Mouse (Mus musculus) midbrain, embryonic 10.5 days (tissue): ENCODE measurements around the gene Igf1r. TPM values are rescaled to one million over a fixed set of nuclear protein-coding genes. Genes with fewer than 3 reads are reported as not detected.

Source experiments
- DNase-seq: peaks from one replicate; pipeline ENCODE4 v3.0.0-alpha.2; 2017; ENCODE audit warnings: low spot score
- H3K27ac ChIP-seq: fragments of 300-500 bp; sonication (generic); replicated peaks from 2 replicates; pipeline ENCODE4 v1.5.1; 2016; ENCODE audit warnings: mild to moderate bottlenecking
- H3K27me3 ChIP-seq: fragments of 300-500 bp; sonication (generic); 2 replicates; pipeline ENCODE4 v1.6.1; 2016; ENCODE audit warnings: low read depth, mild to moderate bottlenecking; ENCODE audit not compliant: poor library complexity, severe bottlenecking
- H3K36me3 ChIP-seq: fragments of 300-500 bp; sonication (generic); 2 replicates; pipeline ENCODE4 v1.6.1; 2016; ENCODE audit warnings: mild to moderate bottlenecking, moderate library complexity
- H3K4me1 ChIP-seq: fragments of 300-500 bp; sonication (generic); 2 replicates; pipeline ENCODE4 v1.6.1; 2016
- H3K4me3 ChIP-seq: fragments of 300-500 bp; sonication (generic); 2 replicates; pipeline ENCODE4 v1.5.1; 2016; ENCODE audit warnings: mild to moderate bottlenecking, moderate library complexity
- H3K9me3 ChIP-seq: fragments of 300-500 bp; sonication (generic); replicated peaks from 2 replicates; pipeline ENCODE4 v1.6.1; 2016; ENCODE audit warnings: mild to moderate bottlenecking
- WGBS: fragments of 180-500 bp; shearing (Covaris S2); methylation state at CpG from one replicate; pipeline ENCODE4 v1.1.7; 2016; 5-methylcytosine and 5-hydroxymethylcytosine counted together
- polyA plus RNA-seq: library from polyadenylated mRNA; unstranded; fragments of >200 nt; fragmentation: Nextera tagmentation; extraction: Ambion mirVana; gene quantifications from 2 replicates; pipeline ENCODE4 v1.2.1, GENCODE M21; 2016

Gene Igf1r
- polyA plus RNA-seq, 1 experiment from 2014 or later = 17.0 TPM

DNA sequence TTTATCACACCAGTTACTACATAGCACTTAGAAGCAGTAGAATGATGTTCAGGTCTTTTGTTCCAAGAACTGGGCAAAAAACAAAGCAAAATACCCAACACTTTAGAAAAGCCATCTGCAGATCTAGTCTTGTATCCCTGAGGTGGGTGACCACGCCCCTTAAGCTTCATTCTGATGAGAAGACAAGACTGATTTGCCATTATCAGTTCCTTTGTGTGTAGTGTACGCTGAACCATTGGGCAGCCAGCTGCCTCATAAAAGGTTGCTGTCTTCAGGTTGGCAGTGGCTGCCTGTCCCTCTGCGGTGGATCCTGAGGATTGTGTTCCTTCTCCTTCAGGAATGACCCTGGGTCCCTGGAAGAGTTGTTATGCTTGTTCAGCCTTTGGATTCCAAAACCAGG, 11.1 kb downstream of the Igf1r start:
- peaks cover 59% of the 10 kb centered on the region for H3K4me1 ChIP-seq
- no peak overlapping the region for H3K27ac ChIP-seq
- DNase-seq = no peak
- 92% methylated on average over 3 of the region's 3 CpGs for WGBS
- no peaks in the 10 kb centered on the region for H3K27me3 ChIP-seq
- H3K4me3 ChIP-seq = no peak overlapping the region
- H3K9me3 ChIP-seq = no peaks in the 10 kb centered on the region
- H3K36me3 ChIP-seq = peaks cover 4% of the 10 kb centered on the region; the same call in 1 of the 2 replicates

DNA sequence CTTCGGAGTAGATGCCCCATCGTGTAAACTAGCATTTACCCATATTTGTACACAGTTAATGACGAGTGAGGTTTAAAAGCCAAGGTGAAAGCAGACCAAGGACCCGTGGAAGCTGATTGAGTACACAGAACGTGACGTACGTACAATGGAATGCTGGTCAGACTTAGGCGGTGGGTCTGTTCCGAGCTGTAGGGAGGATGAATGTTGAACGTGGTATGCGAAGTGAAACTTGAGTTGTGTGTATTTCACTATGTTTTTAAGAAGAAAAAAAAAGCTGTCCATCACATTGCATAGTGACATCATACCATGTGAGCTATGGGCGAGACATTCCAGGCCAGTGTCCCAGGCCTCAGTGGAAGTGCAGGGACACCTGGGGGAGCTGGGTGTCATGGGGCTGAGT, 15.8 kb downstream of the Igf1r start:
- 93% methylated on average over 12 of the region's 12 CpGs for WGBS
- Histone ChIP-seq H3K27ac (no peak overlapping the region), H3K9me3 (no peaks in the 10 kb centered on the region), H3K4me1 (peaks cover 68% of the 10 kb centered on the region), H3K4me3 (no peak overlapping the region), H3K36me3 (peaks cover 15% of the 10 kb centered on the region; the same call in 1 of the 2 replicates), H3K27me3 (no peaks in the 10 kb centered on the region)
- DNase-seq = no peak

DNA sequence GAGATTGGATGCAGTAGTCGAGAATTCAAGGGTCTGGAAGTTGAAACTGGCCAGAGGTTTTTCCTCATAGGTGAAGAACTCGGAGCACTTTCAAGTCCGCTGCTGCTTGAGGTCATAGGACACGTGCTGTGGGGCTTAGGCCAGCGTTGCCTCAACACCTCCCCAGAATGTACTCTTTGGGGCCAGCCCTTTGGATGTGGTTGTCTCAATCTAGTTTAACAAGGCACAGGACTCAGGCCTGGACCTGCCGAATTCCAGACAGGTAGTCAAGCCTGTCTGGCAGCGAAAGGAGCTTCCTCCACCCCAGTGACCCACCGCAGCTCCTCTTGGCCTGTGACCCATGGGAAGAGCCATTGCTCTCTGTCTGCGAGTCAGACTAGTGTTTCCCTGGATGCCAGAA, 16.4 kb downstream of the Igf1r start:
- H3K27ac ChIP-seq = no peak overlapping the region
- no peaks in the 10 kb centered on the region for H3K27me3 ChIP-seq
- DNase-seq = no peak
- peaks cover 15% of the 10 kb centered on the region; the same call in 1 of the 2 replicates for H3K36me3 ChIP-seq
- H3K4me3 ChIP-seq = no peak overlapping the region
- peaks cover 75% of the 10 kb centered on the region for H3K4me1 ChIP-seq
- H3K9me3 ChIP-seq = no peaks in the 10 kb centered on the region
- WGBS = 84% methylated on average over 9 of the region's 9 CpGs

- Histone ChIP-seq H3K36me3 (peaks cover 11% of the 10 kb centered on the region; the same call in 1 of the 2 replicates), H3K4me3 (no peak overlapping the region), H3K27ac (peak overlapping the region; percentile 52; the same call in 1 of the 2 replicates), H3K4me1 (peaks cover 68% of the 10 kb centered on the region), H3K27me3 (no peaks in the 10 kb centered on the region), H3K9me3 (no peaks in the 10 kb centered on the region)
- 21% methylated on average over 15 of the region's 15 CpGs for WGBS
- DNase-seq = no peak
Observed at GRCm38 (mm10) chr7:67973180-67974014, 20.8 kb downstream of the Igf1r start.

GRCm38 (mm10) chr7:67981956-67982355, 29.3 kb downstream of the Igf1r start:
- H3K4me1 ChIP-seq = peaks cover 53% of the 10 kb centered on the region
- no peaks in the 10 kb centered on the region for H3K27me3 ChIP-seq
- H3K27ac ChIP-seq = no peak overlapping the region
- H3K36me3 ChIP-seq = no peaks in the 10 kb centered on the region
- 67% methylated on average over 3 of the region's 3 CpGs for WGBS
- H3K4me3 ChIP-seq = no peak overlapping the region
- DNase-seq = no peak
- no peaks in the 10 kb centered on the region for H3K9me3 ChIP-seq

GRCm38 (mm10) chr7:67982809-67983208, 30.2 kb downstream of the Igf1r start:
- WGBS = 90% methylated on average over 8 of the region's 8 CpGs
- peaks cover 49% of the 10 kb centered on the region for H3K4me1 ChIP-seq

DNA sequence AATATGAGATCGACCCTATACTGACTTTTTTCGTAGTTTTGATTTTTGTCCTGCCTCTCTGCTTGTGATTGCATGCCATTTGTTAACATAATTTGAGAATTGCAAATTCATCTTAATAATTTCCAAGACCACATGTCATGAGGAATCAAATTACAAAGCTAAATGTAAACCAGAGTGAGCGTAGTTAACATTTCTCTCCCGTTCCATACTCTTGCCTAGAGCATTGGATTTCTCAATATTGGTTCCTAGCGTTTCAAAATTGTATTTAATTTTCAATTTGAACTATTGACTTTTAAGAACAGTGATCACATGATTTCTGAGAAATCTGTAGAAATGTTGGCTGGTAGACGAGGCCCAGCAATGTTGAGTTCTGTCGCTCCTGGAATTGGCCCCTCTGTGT, 30.8 kb downstream of the Igf1r start:
- no peaks in the 10 kb centered on the region for H3K9me3 ChIP-seq
- no peak overlapping the region for H3K27ac ChIP-seq
- 94% methylated on average over 7 of the region's 7 CpGs for WGBS
- no peaks in the 10 kb centered on the region for H3K27me3 ChIP-seq
- H3K36me3 ChIP-seq = peaks cover 8% of the 10 kb centered on the region; the same call in 1 of the 2 replicates
- no peak overlapping the region for H3K4me3 ChIP-seq
- peaks cover 43% of the 10 kb centered on the region for H3K4me1 ChIP-seq
- no peak for DNase-seq

More at GRCm38 (mm10) chr7:67982809-67983208, 30.2 kb downstream of the Igf1r start:
- no peak overlapping the region for H3K27ac ChIP-seq
- no peaks in the 10 kb centered on the region for H3K9me3 ChIP-seq
- H3K36me3 ChIP-seq = 0 out of 2 replicates have a peak, but pooled peaks cover 2% of the 10 kb centered on the region
- no peak overlapping the region for H3K4me3 ChIP-seq
- H3K27me3 ChIP-seq = no peaks in the 10 kb centered on the region
- no peak for DNase-seq

DNA sequence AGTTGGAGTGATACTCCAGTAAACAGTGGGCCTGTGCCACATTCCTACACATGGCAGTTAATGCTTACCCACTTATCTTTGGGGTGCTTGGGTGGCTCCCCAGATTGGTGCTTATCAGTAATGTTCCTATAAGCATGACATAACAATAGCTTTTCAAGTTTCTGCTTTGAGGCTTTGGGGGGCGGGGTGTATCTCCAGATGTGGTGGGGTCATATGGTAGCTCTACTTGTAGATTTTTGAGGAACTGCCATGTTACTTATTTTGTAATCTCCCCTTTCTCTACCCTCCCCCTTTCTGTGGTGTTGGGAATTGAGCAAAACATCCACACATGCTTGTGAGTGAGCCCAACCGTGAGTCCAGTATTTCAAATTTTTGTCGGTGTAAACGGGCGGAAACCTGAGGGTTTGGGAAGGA, 32.4 kb downstream of the Igf1r start:
- peaks cover 14% of the 10 kb centered on the region; the same call in 1 of the 2 replicates for H3K36me3 ChIP-seq

DNA sequence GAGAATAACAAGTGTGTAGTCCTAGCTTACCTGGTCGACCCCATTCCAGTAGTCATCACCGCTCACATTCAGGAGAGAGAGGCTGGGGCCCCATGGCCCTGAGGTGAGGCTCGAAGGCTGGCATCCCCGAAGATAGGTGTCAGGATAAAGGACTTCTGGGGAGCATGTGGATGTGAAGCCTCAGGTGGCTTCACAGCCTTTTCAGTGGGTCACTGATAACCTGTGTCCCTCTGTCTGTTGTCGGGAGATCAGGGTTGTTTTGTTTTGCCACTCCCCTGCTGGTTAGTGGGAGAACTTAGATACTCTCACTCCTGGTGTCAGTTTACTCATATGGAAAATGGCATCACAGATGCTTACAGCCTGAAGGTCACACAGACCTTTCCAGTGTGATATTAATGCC, 32.9 kb downstream of the Igf1r start:
- WGBS = 72% methylated on average over 5 of the region's 5 CpGs
- Histone ChIP-seq H3K27me3 (no peaks in the 10 kb centered on the region), H3K27ac (no peak overlapping the region), H3K4me1 (peaks cover 37% of the 10 kb centered on the region), H3K36me3 (peaks cover 14% of the 10 kb centered on the region; the same call in 1 of the 2 replicates), H3K4me3 (no peak overlapping the region), H3K9me3 (no peaks in the 10 kb centered on the region)
- DNase-seq = no peak

More for the DNA sequence above, 32.4 kb downstream of the Igf1r start:
- Histone ChIP-seq H3K9me3 (no peaks in the 10 kb centered on the region), H3K27ac (no peak overlapping the region), H3K27me3 (no peaks in the 10 kb centered on the region), H3K4me1 (peaks cover 37% of the 10 kb centered on the region), H3K4me3 (no peak overlapping the region)
- WGBS = 82% methylated on average over 5 of the region's 5 CpGs
- DNase-seq = no peak

GRCm38 (mm10) chr7:67986277-67986676, 33.6 kb downstream of the Igf1r start:
- no peak for DNase-seq
- Histone ChIP-seq H3K27me3 (no peaks in the 10 kb centered on the region), H3K27ac (no peak overlapping the region), H3K4me3 (no peak overlapping the region), H3K4me1 (peaks cover 37% of the 10 kb centered on the region), H3K9me3 (no peaks in the 10 kb centered on the region), H3K36me3 (peaks cover 14% of the 10 kb centered on the region; the same call in 1 of the 2 replicates)
- 68% methylated on average over 10 of the region's 10 CpGs for WGBS

GRCm38 (mm10) chr7:67986816-67987215, 34.2 kb downstream of the Igf1r start:
- no peaks in the 10 kb centered on the region for H3K27me3 ChIP-seq
- WGBS = 92% methylated on average over 11 of the region's 11 CpGs
- H3K27ac ChIP-seq = no peak overlapping the region

GRCm38 (mm10) chr7:67989376-67989775, 36.7 kb downstream of the Igf1r start:
- peaks cover 14% of the 10 kb centered on the region; the same call in 1 of the 2 replicates for H3K36me3 ChIP-seq
- H3K9me3 ChIP-seq = no peaks in the 10 kb centered on the region
- H3K4me1 ChIP-seq = peaks cover 35% of the 10 kb centered on the region
- no peak for DNase-seq
- H3K4me3 ChIP-seq = no peak overlapping the region
- no peak overlapping the region for H3K27ac ChIP-seq
- 70% methylated on average over 2 of the region's 2 CpGs for WGBS
- H3K27me3 ChIP-seq = no peaks in the 10 kb centered on the region

More at GRCm38 (mm10) chr7:67986816-67987215, 34.2 kb downstream of the Igf1r start:
- Histone ChIP-seq H3K36me3 (peaks cover 14% of the 10 kb centered on the region; the same call in 1 of the 2 replicates), H3K9me3 (no peaks in the 10 kb centered on the region), H3K4me3 (no peak overlapping the region), H3K4me1 (peaks cover 31% of the 10 kb centered on the region)
- no peak for DNase-seq

- no peak for DNase-seq
- Histone ChIP-seq H3K9me3 (no peaks in the 10 kb centered on the region), H3K36me3 (peaks cover 5% of the 10 kb centered on the region; the same call in 1 of the 2 replicates), H3K27ac (no peak overlapping the region), H3K4me1 (peaks cover 47% of the 10 kb centered on the region), H3K27me3 (no peaks in the 10 kb centered on the region), H3K4me3 (no peak overlapping the region)
- 92% methylated on average over 4 of the region's 4 CpGs for WGBS
Observed at GRCm38 (mm10) chr7:67993614-67994013, 41.0 kb downstream of the Igf1r start.
